Mouse (Mus musculus) left cerebral cortex, postnatal 36 days (tissue): Measurements from ENCODE around the gene Reep1. TPM values are rescaled to one million over a fixed set of nuclear protein-coding genes. Genes with fewer than 3 reads are reported as not detected.

Experiments
- DNase-seq, 2 experiments: peaks; one replicate each; pipeline ENCODE4 v3.0.0; 2021 to 2022; ENCODE audit warnings: low spot score in 2 of 2, mixed read lengths in 1 of 2
- intact Hi-C: fragments of 180-260 bp; cut with DNase I; formaldehyde crosslinking; loops from one replicate; pipeline ENCODE4 v1.15.1; 2025
- total RNA-seq, 2 experiments: library from RNA; stranded (reverse); gene quantifications; 2 replicates each; pipeline ENCODE4 v1.2.3; 2021

The Reep1 gene
- total RNA-seq: 10 to 100 TPM; 86.9 to 94.9 TPM

DNA sequence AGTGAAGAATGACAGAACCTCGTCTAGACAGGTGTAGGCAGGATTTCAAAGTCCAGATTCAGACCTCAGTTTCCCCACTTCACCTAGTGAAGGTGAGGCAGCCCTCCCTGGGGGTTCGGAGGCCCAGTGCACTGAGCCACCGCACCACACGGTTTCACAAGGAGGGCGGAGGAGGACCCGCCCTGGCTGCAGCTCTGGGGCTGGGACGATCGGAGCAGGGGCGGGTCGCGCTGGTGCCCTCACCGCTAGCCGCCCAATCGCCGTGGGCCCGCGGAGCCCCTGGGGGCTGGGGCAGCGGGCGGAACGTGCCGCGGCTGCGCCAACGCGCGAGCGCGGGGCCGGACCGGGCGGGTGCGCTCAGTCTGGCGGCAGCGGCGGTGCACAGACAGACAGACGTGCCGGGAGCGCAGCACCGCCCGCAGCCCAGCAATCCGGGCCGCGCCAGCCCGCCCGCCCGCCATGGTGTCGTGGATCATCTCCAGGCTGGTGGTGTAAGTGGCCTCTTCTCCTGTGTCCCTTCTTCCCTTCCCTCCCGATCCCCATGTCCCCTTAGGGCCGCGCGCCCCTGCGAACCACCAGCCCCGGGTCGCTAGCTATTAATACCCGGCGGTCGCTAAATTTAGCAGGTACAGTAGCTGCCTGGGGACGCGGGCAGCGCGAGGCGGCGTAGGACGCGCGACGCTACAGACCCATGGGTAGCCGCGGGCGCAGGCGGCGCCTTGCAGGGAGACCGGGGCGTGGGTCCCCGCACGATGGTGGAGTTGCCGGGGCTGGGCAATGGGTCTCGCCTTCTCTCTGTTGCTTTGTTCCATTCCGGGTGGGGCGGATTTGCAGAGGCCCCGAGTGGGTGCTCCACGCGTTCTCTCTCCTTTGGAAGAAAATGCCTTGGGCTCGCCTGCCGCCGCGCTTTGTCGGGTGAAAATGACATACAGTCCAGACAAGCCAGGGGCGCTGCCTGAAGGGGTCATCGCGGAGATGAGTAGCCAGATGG is at the start of gene Reep1:
Gene Reep1, plus strand, starts transcription at position 51 of the 991 bp plus-strand sequence.
- intact Hi-C loops: loop anchor here (2.0 to 5.0 kb wide), 4 partner anchors 39 to 93 kb away; partner anchors contain the start of gene Kdm3a
- DNase-seq: peak; percentile 69 to 83

DNA sequence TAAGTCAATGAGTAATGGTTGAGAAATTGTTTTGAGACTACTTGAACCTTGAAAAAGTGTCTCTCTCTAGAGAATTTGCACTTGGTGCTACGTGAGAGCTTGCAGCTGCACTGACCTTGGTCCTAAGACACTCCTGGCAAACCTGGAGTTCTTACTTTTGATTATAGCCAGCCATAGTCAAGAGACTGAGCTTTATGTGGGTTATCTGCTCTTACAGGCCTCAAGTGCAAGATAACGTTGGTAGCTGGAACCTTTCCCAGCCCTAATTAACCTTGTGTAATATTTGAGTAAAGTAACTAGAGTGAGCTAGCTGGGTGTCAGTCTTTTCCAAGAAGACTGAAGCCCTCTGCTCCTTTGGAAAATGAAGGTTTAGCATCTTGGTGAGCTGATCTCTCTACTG is 49.1 kb upstream of the Reep1 start:
- DNase-seq: no peak
- intact Hi-C loops: no loop called here

DNA sequence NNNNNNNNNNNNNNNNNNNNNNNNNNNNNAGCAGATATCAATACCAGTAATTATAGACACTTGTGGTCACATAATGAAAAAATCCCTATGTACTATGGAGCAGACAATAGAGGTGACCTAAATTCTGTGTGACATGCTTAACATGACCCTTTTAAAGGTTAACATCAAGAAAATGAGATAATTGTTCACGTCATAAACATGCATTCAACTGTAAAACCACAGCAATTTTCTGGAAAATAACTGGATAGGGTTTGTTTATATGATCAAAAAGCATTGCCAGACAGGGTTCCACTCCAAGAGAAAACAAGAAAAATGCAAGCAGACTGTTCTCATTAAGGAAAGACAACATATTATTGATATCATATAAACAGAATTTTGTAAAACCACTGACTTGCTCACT is 42.9 kb upstream of the Reep1 start:
- intact Hi-C loops: no loop called here
- DNase-seq: no peak

GRCm38 (mm10) chr6:71673166-71673565 is 34.2 kb upstream of the Reep1 start:
- intact Hi-C loops: no loop called here
- no peak for DNase-seq

GRCm38 (mm10) chr6:71678891-71679290 is 28.5 kb upstream of the Reep1 start:
- intact Hi-C loops: no loop called here
- DNase-seq: no peak

DNA sequence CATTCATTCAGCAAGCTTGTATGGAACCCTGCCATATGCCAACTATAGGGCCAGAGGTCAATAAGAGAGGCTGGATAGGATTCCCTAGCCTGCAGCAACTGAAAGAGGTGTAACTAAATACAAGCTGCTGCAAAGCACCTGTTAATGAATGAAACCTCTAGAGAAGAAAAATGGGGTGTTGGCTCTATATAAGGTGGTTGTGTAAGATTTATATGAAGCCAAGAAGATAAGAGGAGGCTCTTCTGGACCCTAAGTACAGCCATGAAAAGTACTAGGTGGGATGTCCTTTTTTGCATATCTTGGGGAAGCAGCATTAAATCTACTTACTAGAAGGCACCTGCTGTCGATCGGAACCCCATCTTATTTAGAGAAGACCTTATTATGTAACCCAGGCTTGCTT is 12.2 kb upstream of the Reep1 start:
- no peak for DNase-seq
- intact Hi-C loops: no loop called here

GRCm38 (mm10) chr6:71695599-71695998 is 11.8 kb upstream of the Reep1 start:
- intact Hi-C loops: no loop called here

GRCm38 (mm10) chr6:71706871-71707270 is 490 bp upstream of the Reep1 start:
- no peak for DNase-seq
- intact Hi-C loops: loop anchor here (2.0 to 5.0 kb wide), 3 partner anchors 40 to 74 kb away; partner anchors contain the start of gene Kdm3a

More at GRCm38 (mm10) chr6:71695599-71695998, 11.8 kb upstream of the Reep1 start:
- DNase-seq: no peak

- intact Hi-C loops: loop anchor here (2.0 to 5.0 kb wide), 3 partner anchors 39 to 92 kb away; no protein-coding TSS in a partner anchor
- DNase-seq: no peak
These were observed 1.2 kb downstream of the Reep1 start for GRCm38 (mm10) chr6:71708528-71708927.

- DNase-seq: no peak
- intact Hi-C loops: no loop called here
These were observed 3.0 kb downstream of the Reep1 start for GRCm38 (mm10) chr6:71710323-71710722.

GRCm38 (mm10) chr6:71711201-71711600 is 3.8 kb downstream of the Reep1 start:
- DNase-seq: no peak
- intact Hi-C loops: no loop called here

GRCm38 (mm10) chr6:71713532-71713931 is 6.2 kb downstream of the Reep1 start:
- no peak for DNase-seq
- intact Hi-C loops: no loop called here

GRCm38 (mm10) chr6:71715006-71715405 is 7.6 kb downstream of the Reep1 start:
- DNase-seq: no peak

DNA sequence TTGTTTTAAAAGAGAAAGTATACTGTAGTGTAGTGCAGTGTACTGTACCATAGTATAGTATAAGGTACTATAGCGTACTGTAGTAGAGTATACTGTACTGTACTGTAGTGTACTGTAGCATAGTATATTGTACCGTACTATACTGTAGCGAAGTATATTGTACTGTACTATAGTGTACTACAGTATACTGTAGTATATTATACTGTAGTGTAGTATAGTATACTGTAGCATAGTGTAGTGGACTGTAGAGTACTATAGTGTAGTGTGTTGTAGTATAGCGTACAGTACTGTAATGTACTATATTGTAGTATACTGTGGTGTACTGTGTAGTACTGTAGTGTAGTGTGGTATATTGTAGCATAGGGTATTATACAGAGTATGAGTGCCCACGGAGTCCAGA is 9.1 kb downstream of the Reep1 start:
- intact Hi-C loops: no loop called here
- no peak for DNase-seq

More at GRCm38 (mm10) chr6:71715006-71715405, 7.6 kb downstream of the Reep1 start:
- intact Hi-C loops: no loop called here

- no peak for DNase-seq
- intact Hi-C loops: no loop called here
These were observed 11.0 kb downstream of the Reep1 start for GRCm38 (mm10) chr6:71718322-71718721.

DNA sequence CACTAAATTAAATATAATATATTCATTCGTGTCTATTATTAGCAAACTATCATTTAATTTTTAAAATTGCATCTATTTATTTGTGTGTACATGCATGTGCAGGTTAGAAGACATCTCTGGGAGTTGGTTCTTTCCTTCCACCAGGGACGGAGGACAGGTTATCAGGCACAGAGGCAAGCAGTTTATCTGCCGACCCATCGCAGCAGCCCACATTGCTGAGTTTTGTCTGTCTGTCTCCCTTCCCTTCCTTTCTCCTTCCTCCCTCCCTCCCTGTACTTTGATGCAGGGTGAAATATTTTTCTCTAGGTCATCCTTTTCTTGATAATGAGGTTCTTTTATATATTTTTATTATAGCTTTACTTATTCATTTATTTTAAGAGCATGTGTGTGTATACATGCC is 11.9 kb downstream of the Reep1 start:
- no peak for DNase-seq
- intact Hi-C loops: no loop called here

DNA sequence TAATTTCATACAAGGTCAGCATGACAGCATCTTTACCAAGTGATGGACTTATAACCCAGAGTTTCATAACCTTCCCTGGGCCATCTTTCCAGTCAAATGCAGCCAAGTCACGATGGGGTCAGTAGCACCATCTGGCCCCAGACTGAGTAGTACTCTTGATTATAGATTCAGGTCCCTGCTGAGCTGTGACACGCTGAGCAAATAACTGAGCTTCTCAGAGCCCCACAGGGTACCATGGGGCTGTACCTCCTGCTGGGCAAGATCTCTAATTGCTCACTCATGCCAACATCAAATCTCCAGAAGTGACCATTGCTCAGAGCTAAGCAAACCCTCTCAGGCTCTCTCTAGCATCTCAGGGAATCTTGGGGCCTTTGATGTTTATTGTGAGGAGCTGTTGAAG is 15.6 kb downstream of the Reep1 start:
- no peak for DNase-seq
- intact Hi-C loops: no loop called here

GRCm38 (mm10) chr6:71723555-71723954 is 16.2 kb downstream of the Reep1 start:
- intact Hi-C loops: no loop called here
- no peak for DNase-seq

- intact Hi-C loops: no loop called here
- no peak for DNase-seq
These were observed 19.3 kb downstream of the Reep1 start for GRCm38 (mm10) chr6:71726710-71727109.

- intact Hi-C loops: no loop called here
- DNase-seq: no peak
These were observed 20.9 kb downstream of the Reep1 start for GRCm38 (mm10) chr6:71728306-71728705.
